Mouse (Mus musculus) heart, embryonic 13.5 days (tissue): ENCODE measurements around the gene Use1. TPM values are rescaled to one million over a fixed set of nuclear protein-coding genes. Genes with fewer than 3 reads are reported as not detected.
A peak's percentile ranks its signal among the peaks of the same experiment; 100 is the strongest.

Source experiments
- ATAC-seq: fragments of 200-750 bp; cut with Nextera tagmentation; 2 replicates; pipeline ENCODE4 v1.8.0; 2017; ENCODE audit warnings: moderate TSS enrichment; ENCODE audit not compliant: insufficient number of reproducible peaks, low FRiP score, low TSS enrichment; ENCODE audit errors: extremely low read depth
- H3K27ac ChIP-seq: fragments of 300-500 bp; sonication (generic); replicated peaks from 2 replicates; pipeline ENCODE4 v1.5.1; 2015; ENCODE audit warnings: moderate library complexity, mild to moderate bottlenecking, inconsistent platforms
- H3K27me3 ChIP-seq: fragments of 300-500 bp; sonication (generic); replicated peaks from 2 replicates; pipeline ENCODE4 v1.6.1; 2015; ENCODE audit warnings: mild to moderate bottlenecking, inconsistent platforms
- H3K36me3 ChIP-seq: fragments of 300-500 bp; sonication (generic); 2 replicates; pipeline ENCODE4 v1.6.1; 2015; ENCODE audit warnings: mild to moderate bottlenecking, inconsistent platforms
- H3K4me1 ChIP-seq: fragments of 300-500 bp; sonication (generic); 2 replicates; pipeline ENCODE4 v1.6.1; 2015; ENCODE audit warnings: inconsistent platforms
- H3K4me2 ChIP-seq: fragments of 300-500 bp; sonication (generic); 2 replicates; pipeline ENCODE4 v1.6.1; 2015; ENCODE audit warnings: inconsistent platforms, mild to moderate bottlenecking, moderate library complexity
- H3K4me3 ChIP-seq: fragments of 300-500 bp; sonication (generic); 2 replicates; pipeline ENCODE4 v1.5.1; 2015; ENCODE audit warnings: moderate library complexity, mild to moderate bottlenecking, inconsistent platforms
- H3K9ac ChIP-seq: fragments of 300-500 bp; sonication (generic); 2 replicates; pipeline ENCODE4 v1.6.1; 2015; ENCODE audit warnings: inconsistent platforms, mild to moderate bottlenecking, moderate library complexity
- H3K9me3 ChIP-seq: fragments of 300-500 bp; sonication (generic); 2 replicates; pipeline ENCODE4 v1.6.1; 2016; ENCODE audit warnings: inconsistent platforms
- WGBS: fragments of 180-500 bp; shearing (Covaris S2); methylation state at CpG from one replicate; pipeline ENCODE4 v1.1.7; 2015; ENCODE audit warnings: mixed read lengths; 5-methylcytosine and 5-hydroxymethylcytosine counted together
- polyA plus RNA-seq: library from polyadenylated mRNA; unstranded; fragments of >200 nt; fragmentation: Nextera tagmentation; extraction: Ambion mirVana; gene quantifications from 2 replicates; pipeline ENCODE4 v1.2.1, GENCODE M21; 2015

Gene Use1
- polyA plus RNA-seq, 1 experiment from 2014 or later: 69.1 TPM

- Histone ChIP-seq H3K36me3 (peaks cover 40% of the 10 kb centered on the region), H3K4me2 (no peak overlapping the region), H3K9me3 (no peaks in the 10 kb centered on the region), H3K4me3 (no peak overlapping the region), H3K4me1 (peaks cover 25% of the 10 kb centered on the region), H3K27ac (no peak overlapping the region), H3K9ac (no peak overlapping the region), H3K27me3 (no peaks in the 10 kb centered on the region)
- 83% methylated on average over 8 of the region's 8 CpGs for WGBS
- ATAC-seq: no peak
Measured at GRCm38 (mm10) chr8:71404011-71404410, 37.4 kb downstream of the Use1 start.

GRCm38 (mm10) chr8:71404951-71405351 lies 38.3 kb downstream of the Use1 start:
- no peaks in the 10 kb centered on the region for H3K9me3 ChIP-seq
- H3K4me2 ChIP-seq: peak overlapping the region; percentile 97
- peaks cover 41% of the 10 kb centered on the region for H3K36me3 ChIP-seq
- peak overlapping the region; percentile 88; the same call in 1 of the 2 replicates for H3K9ac ChIP-seq
- H3K4me3 ChIP-seq: 0 out of 2 replicates have a peak overlapping the region, but pooled peaks have one; percentile 80
- no peak for ATAC-seq
- H3K27me3 ChIP-seq: no peaks in the 10 kb centered on the region
- WGBS: 83% methylated on average over 9 of the region's 9 CpGs
- H3K4me1 ChIP-seq: peaks cover 25% of the 10 kb centered on the region
- H3K27ac ChIP-seq: no peak overlapping the region

DNA sequence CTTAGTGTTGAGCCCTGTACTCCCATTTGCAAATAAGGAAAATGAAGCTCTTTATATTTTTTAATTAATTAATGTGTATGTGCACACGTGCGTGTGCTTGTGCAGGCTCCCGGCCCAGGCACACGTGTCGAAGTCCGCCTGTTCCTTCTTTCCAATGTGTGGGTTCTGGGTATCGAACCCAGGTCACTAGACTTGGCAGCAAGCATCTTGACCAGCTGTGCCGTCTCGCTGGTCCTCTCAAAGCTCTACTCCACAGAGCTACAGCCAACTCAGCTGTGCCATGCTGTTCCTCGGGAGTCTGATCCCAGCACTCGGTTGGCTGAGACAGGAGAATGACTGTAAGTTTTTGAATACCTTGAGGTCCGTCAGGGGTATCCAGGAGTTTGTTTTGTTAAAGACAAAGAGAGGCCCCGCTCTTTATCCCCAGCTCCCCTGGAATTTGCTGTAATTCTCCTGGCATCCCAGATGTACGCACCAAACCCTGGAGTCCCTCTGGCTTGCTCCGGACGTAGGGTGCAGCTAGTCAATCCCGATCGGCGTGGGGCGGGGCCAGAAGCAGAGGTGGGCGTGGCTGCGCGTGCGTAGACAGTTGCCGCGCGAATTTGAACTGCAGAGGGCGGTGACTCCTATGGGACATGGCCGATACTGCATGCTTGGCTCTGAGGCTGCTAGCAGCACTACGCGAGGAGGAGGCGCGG lies 38.9 kb downstream of the Use1 start, which contains the start of gene Ankle1:
TSS of gene Ankle1 (plus strand) at position 610 of the 698 bp plus-strand sequence.
- peaks cover 25% of the 10 kb centered on the region for H3K4me1 ChIP-seq
- WGBS: 13% methylated on average over 33 of the region's 33 CpGs
- peak within 1 kb of the TSS; percentile 97 for H3K4me2 ChIP-seq
- H3K36me3 ChIP-seq: peaks cover 41% of the 10 kb centered on the region
- no peaks in the 10 kb centered on the region for H3K9me3 ChIP-seq
- ATAC-seq: peak; percentile 71
- H3K27me3 ChIP-seq: no peaks in the 10 kb centered on the region
- peak within 1 kb of the TSS; percentile 88 for H3K9ac ChIP-seq
- H3K4me3 ChIP-seq: peak within 1 kb of the TSS; percentile 80
- H3K27ac ChIP-seq: peak within 1 kb of the TSS; percentile 55

DNA sequence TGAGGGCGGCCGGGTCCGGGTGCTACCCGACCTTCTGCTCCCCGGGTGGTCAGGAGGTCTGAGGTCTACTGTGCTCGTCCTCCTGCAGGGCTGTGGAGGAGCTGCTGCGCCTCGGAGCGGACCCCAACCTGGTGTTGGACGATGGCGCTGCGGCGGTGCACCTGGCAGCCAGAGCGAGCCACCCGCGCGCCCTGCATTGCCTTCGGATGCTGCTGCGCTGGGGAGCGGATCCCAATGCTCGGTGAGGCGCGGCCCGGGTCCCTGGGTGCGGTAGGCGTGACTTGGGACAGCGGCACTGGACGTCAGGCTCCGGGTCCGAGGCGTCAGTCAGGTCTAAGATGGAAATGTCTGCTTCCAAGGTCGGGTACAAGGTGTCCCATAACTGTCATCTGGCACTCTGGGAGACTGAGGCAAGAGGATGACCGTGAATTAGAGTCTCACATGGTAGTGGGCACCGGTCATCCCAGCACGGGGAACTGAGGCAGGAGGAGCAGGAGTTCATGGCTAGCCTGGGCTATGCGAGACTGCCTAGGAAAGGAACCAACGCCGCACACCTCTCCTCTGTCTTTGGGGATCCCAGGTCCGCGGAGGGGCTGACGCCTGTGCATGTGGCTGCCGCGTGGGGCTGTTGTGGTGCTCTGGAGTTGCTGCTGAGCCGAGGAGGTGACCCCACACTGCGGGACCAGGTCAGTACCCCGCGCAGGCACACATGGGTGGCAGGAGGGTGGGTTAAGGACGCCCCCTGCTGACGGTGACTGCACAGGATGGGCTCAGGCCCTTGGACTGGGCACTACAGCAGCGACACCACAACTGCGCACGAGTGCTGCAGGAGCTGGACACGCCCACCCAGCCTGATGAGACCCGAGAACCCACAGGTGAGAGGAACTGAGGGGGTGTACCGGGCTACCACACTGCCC lies 39.7 kb downstream of the Use1 start:
- peak overlapping the region; percentile 55; the same call in 1 of the 2 replicates for H3K27ac ChIP-seq
- peak overlapping the region; percentile 80 for H3K4me3 ChIP-seq
- H3K4me2 ChIP-seq: peak overlapping the region; percentile 97
- H3K27me3 ChIP-seq: no peaks in the 10 kb centered on the region
- peaks cover 35% of the 10 kb centered on the region for H3K36me3 ChIP-seq
- peak overlapping the region; percentile 88 for H3K9ac ChIP-seq
- no peaks in the 10 kb centered on the region for H3K9me3 ChIP-seq
- WGBS: 1% methylated on average over 55 of the region's 55 CpGs
- H3K4me1 ChIP-seq: peaks cover 25% of the 10 kb centered on the region
- peak; percentile 18; the same call in 1 of the 2 replicates for ATAC-seq

GRCm38 (mm10) chr8:71407441-71407840 lies 40.8 kb downstream of the Use1 start:
- WGBS: 89% methylated on average over 14 of the region's 14 CpGs
- H3K4me1 ChIP-seq: peaks cover 25% of the 10 kb centered on the region
- no peaks in the 10 kb centered on the region for H3K9me3 ChIP-seq
- ATAC-seq: no peak
- H3K4me2 ChIP-seq: peak overlapping the region; percentile 97
- no peaks in the 10 kb centered on the region for H3K27me3 ChIP-seq
- no peak overlapping the region for H3K4me3 ChIP-seq
- H3K36me3 ChIP-seq: peaks cover 35% of the 10 kb centered on the region
- no peak overlapping the region for H3K27ac ChIP-seq
- H3K9ac ChIP-seq: peak overlapping the region; percentile 33; the same call in 1 of the 2 replicates

DNA sequence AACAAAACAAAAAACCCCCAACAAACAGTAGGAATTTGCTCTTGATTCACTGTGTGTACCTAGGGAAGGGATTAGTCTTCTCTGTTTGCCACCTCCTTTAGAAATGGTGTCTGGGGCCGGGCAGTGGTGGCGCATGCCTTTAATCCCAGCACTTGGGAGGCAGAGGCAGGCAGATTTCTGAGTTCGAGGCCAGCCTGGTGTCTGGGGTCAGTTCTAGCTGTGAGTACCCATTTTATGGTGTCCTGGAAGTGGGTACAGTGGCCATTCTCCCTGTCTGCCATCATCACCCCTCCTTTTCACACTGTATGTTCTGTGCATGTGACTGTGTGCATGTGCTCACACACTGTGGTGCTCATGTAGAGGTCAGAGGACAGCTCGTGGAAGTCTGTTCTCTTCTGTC lies 41.6 kb downstream of the Use1 start:
- no peak overlapping the region for H3K9ac ChIP-seq
- WGBS: 89% methylated on average over 4 of the region's 4 CpGs

DNA sequence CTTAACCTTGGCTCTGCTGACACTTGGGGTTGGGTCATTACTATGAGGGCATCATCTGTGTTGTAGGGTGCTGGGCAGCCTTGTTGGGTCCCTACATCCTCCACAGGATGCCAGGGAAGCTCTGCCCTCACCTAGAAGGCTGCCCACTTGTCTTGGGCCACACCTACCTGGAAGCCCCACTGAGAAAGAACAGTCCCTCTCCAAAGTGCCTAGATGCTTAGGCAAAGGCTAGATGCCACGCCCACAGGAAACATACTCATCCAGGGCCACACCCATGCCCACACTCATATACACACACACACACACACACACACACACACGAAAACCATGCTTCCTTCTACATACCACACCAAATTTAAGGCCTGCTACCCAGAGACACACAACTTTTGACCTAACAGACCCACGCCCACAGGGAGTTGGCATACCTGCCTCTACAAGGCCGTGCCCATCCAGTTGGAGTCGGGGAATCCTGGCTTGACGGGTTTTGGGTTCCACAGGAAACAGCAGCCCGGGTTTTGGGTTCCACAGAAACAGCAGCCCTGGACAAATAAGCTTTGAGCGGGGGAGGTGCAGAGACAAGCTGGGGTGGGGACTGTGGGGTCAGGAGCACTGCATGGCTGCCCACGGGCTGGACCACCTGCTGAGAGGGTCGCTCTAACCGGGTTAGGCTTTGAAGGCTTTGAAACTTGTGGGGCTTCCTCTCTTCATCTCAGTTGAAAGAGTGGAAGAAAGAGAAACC lies 45.1 kb downstream of the Use1 start:
- Histone ChIP-seq H3K4me2 (no peak overlapping the region), H3K27me3 (0 out of 2 replicates have a peak, but pooled peaks cover 9% of the 10 kb centered on the region), H3K4me3 (no peak overlapping the region), H3K36me3 (peaks cover 32% of the 10 kb centered on the region), H3K9me3 (no peaks in the 10 kb centered on the region), H3K4me1 (peaks cover 11% of the 10 kb centered on the region), H3K27ac (no peak overlapping the region), H3K9ac (no peak overlapping the region)
- ATAC-seq: no peak
- 44% methylated on average over 11 of the region's 11 CpGs for WGBS

More for the DNA sequence above, 41.6 kb downstream of the Use1 start:
- Histone ChIP-seq H3K4me1 (peaks cover 25% of the 10 kb centered on the region), H3K36me3 (peaks cover 33% of the 10 kb centered on the region), H3K27ac (no peak overlapping the region), H3K4me2 (no peak overlapping the region), H3K9me3 (no peaks in the 10 kb centered on the region), H3K4me3 (no peak overlapping the region), H3K27me3 (no peaks in the 10 kb centered on the region)
- no peak for ATAC-seq

Other genes with a start within 250 kb of the Use1 start
- gene Myo9b, start 94.1 kb upstream of the Use1 start, polyA plus RNA-seq: 14.5 and 16.3 TPM in 2 replicates
- 126 and 154 TPM in 2 replicates for gene Haus8, start 93.9 kb upstream of the Use1 start, polyA plus RNA-seq
- 4.3 and 4.4 TPM in 2 replicates for gene Ocel1, start 4.5 kb downstream of the Use1 start, polyA plus RNA-seq
- 36.6 and 40.9 TPM in 2 replicates for gene Nr2f6, start 15.1 kb downstream of the Use1 start, polyA plus RNA-seq
- 9.2 and 10.2 TPM in 2 replicates for gene Ushbp1, start 29.0 kb downstream of the Use1 start, polyA plus RNA-seq
- 89.7 and 91.8 TPM in 2 replicates for gene Babam1, start 30.0 kb downstream of the Use1 start, polyA plus RNA-seq
- gene Ankle1, start 39.2 kb downstream of the Use1 start, polyA plus RNA-seq: 27.6 and 29.4 TPM in 2 replicates
- 33.0 and 35.5 TPM in 2 replicates for gene Abhd8, start 96.8 kb downstream of the Use1 start, polyA plus RNA-seq
- 165 and 186 TPM in 2 replicates for gene Mrpl34, start 98.1 kb downstream of the Use1 start, polyA plus RNA-seq
- gene Dda1, start 102.4 kb downstream of the Use1 start, polyA plus RNA-seq: 75.6 and 87.1 TPM in 2 replicates
- gene Ano8, start 119.1 kb downstream of the Use1 start, polyA plus RNA-seq: 0.63 and 0.78 TPM in 2 replicates
- 11.6 and 12.6 TPM in 2 replicates for gene Gtpbp3, start 121.3 kb downstream of the Use1 start, polyA plus RNA-seq
- gene Plvap, start 144.9 kb downstream of the Use1 start, polyA plus RNA-seq: 133 and 135 TPM in 2 replicates
- gene Ccdc194, start 158.9 kb downstream of the Use1 start, polyA plus RNA-seq: 0.48 and 0.65 TPM in 2 replicates
- 34.0 and 39.5 TPM in 2 replicates for gene Bst2, start 170.6 kb downstream of the Use1 start, polyA plus RNA-seq
- gene Mvb12a, start 176.1 kb downstream of the Use1 start, polyA plus RNA-seq: 58.8 and 59.5 TPM in 2 replicates
- 0.27 and 0.41 TPM in 2 replicates for gene Tmem221, start 192.0 kb downstream of the Use1 start, polyA plus RNA-seq
- not detected in 2 replicates for gene Nxnl1, start 199.8 kb downstream of the Use1 start, polyA plus RNA-seq
- gene Slc27a1, start 202.0 kb downstream of the Use1 start, polyA plus RNA-seq: 18.2 and 18.3 TPM in 2 replicates
- gene Pgls, start 225.3 kb downstream of the Use1 start, polyA plus RNA-seq: 169 and 172 TPM in 2 replicates
- 1.2 and 1.8 TPM in 2 replicates for gene Fam129c, start 230.8 kb downstream of the Use1 start, polyA plus RNA-seq
- gene Colgalt1, start 244.2 kb downstream of the Use1 start, polyA plus RNA-seq: 54.8 and 58.3 TPM in 2 replicates